Mouse (Mus musculus): ENCODE measurements around the gene C2cd4a.

The C2cd4a gene

DNA sequence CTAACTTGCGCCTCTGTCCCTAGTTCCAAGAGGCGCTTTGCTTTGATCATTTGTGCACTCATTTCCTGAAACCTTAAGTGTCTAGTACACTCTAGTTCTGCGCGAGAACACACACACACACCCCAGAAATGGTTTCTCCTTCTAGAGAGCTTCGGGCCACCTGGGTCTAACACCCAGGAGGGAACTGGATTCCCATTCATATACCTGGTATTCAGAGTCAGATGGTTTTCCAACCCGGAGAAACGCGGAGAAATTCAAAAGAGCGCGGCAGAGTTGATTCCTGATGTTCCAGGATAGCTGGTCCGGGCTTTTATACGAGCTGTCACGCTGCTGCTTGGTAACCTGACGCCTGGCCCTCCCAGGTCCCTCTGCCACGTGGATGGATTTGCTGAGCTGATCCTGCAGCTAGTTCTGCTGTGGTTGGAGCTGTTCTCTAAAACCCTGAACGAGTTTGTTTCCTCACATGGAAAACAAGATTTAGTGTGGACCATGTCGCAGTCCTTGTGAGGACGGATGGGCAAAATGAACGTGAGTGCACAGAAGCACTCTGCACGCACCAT, at the start of gene C2cd4a:
Gene C2cd4a (minus strand): TSS at position 285 of the 560 bp plus-strand sequence.
- peak; percentile 38 for DNase-seq (ENCODE audit: low spot score)

DNA sequence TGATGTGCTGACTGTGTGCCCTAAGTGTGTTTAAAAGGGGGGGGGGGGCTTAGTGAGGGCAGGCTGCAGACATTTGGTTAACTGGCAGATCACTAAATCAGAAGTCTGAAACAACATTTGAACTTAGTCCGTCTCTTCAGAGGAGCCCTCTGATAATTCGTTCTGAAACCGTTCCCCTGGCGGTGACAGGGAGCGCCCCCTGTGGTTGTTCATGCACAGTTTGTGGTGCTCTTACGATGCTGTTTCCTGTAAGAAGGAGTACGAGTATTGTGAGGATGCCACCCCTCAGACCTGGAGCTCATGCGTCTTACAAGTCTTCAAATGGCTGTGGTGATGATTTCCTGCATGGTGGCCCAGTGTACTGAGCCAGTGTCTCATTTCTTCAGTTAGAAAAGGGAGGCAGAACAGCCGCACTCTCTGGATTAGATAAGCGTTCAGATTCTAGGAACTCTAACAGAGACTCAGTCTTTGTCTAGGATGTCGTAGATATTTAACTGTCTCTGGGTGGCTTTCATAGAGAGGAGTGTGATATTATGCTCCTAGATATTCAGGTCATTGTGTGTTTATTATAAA, 46.2 kb upstream of the C2cd4a start:
- no peak for DNase-seq (ENCODE audit: low spot score)

GRCm38 (mm10) chr9:67877081-67877718, 45.1 kb upstream of the C2cd4a start:
- DNase-seq (ENCODE audit: low spot score), result no peak

GRCm38 (mm10) chr9:67875337-67875736, 43.2 kb upstream of the C2cd4a start:
- DNase-seq (ENCODE audit: low spot score), result peak; percentile 54

GRCm38 (mm10) chr9:67874522-67875222, 42.5 kb upstream of the C2cd4a start:
- no peak for DNase-seq (ENCODE audit: low spot score)

DNA sequence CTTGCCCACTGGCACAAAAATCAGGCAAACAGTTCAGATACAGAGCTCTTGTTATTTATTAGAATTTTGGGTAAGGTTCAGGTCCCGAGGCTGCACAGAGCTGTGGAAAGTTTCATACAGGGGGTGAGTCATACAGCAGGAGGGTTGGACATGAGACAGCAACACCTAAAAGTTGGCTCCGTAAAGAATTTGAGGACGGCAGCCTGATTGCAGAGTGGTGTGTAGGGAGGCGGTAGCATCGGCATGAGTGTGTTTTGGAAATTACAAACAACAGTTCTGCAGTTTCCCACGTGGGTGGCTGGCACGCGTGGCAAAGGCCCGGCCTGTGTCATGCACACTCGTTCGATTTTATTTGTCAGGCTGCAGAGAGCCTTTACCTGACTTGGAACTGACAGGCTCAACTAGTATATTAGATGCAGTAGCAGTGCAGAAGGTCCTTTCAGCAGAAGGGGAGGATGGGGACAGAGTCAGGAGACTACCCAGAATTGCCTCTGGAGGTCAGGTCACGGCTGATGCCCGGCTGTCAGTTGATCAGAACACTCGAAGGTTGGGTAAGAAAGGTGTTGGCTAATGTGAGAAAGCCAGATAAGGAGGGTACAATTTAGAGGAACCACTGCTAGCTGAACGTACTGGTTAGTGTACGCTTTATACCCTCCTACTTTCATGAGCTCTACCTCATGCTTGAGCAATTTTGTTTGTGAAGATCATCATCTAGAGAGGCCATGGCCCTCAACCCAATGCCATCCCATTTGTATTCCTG, 37.7 kb upstream of the C2cd4a start:
- DNase-seq (ENCODE audit: low spot score), result no peak

GRCm38 (mm10) chr9:67867411-67867810, 35.3 kb upstream of the C2cd4a start:
- DNase-seq (ENCODE audit: low spot score), result no peak

DNA sequence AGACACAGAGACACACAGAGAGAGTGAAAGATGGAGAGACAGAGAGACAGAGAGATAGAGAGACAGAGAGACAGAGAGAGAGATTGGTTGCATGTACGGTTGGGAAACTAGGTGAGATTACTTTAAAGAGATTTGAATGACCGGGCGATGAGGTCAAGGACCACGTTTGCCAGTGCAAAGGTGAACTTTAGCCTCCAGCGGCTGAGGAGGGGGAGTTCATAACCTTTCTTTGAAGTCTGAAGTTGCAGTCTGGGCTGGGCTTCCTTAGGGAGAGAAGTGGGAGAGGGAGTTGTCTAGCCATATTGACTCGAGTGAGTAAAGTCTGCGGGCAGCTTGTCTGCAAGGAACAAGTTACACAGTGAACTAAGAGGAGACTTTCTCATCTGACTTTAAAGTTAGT, 33.3 kb upstream of the C2cd4a start:
- no peak for DNase-seq (ENCODE audit: low spot score)

- no peak for DNase-seq (ENCODE audit: low spot score)
Observed at GRCm38 (mm10) chr9:67864011-67864410, 31.9 kb upstream of the C2cd4a start.

DNA sequence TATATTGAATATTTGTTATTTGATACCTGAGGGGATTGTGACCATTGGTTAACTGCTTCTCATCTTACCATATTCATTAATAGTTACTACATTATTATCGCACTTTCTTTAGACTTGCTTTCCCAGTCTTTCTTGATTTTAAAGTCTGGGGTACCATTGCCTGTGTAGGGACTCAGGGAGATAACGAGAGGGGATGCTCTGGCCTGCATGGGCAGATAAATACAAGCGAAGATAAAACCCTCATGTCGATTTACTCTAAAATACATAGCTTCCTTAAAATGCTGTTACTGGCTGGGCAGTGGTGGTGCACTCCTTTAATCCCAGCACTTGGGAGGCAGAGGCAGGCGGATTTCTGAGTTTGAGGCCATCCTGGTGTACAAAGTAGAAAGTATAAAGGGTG, 31.2 kb upstream of the C2cd4a start:
- DNase-seq (ENCODE audit: low spot score), result no peak

DNA sequence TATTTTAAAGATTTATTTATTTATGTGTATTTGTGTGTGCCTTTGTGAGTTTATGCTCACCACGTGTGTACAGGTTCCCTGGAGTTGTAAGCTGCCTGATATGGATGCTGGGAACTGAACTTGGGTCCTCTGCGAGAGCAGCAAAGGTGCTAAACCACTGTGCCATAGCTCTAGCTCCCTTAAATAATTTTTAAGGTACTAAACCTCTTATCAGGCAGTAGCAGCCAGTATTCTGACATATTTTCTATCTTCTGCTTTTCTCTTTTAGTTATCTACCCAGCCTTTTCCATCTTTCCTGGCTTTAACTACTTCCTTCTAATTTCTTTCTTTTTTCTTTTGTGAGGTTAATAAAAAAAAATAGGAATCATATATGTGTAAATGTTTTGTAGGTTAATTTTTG, 28.1 kb upstream of the C2cd4a start:
- no peak for DNase-seq (ENCODE audit: low spot score)

GRCm38 (mm10) chr9:67851150-67851549, 19.0 kb upstream of the C2cd4a start:
- DNase-seq (ENCODE audit: low spot score), result peak; percentile 37

GRCm38 (mm10) chr9:67849846-67850245, 17.7 kb upstream of the C2cd4a start:
- DNase-seq (ENCODE audit: low spot score), result no peak

DNA sequence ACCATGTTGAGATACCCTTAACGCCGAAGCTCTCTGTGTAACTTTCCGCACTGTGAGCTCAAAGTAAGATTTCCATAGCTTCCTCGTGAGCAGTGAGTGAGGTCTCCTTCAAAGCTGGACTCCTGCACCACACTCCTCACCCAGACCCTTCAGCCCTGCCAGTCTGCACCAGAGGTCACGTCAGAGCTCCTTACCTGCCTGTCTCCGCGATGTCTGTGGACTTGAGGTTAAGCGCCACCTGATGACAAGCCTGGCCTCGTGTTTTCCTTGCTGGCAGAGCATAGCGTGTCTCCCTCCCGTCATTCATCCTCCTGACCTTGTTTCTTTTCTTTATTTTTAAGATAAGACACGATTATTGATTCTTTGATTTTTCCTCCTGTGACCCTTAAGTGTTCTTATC, 17.3 kb upstream of the C2cd4a start:
- DNase-seq (ENCODE audit: low spot score), result no peak

DNA sequence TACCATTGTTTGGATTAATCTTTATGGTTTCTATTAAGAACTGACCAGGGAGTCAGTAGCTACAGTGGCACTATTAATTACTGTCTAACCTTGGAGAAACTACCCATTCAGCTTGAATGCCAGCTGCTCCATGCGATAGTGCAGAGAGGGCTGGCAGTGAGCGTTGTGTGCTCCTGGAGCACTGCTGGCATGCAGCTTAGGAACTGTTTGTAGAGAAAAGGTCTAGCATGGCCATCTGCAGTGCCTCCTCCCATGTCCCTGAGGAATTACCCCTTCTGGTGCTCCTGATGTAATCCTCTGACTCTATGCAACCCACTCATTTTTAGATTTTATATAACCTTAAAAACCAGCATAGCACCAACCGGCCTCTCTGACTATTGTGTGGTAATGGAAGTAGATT, 15.5 kb upstream of the C2cd4a start:
- DNase-seq (ENCODE audit: low spot score), result no peak

DNA sequence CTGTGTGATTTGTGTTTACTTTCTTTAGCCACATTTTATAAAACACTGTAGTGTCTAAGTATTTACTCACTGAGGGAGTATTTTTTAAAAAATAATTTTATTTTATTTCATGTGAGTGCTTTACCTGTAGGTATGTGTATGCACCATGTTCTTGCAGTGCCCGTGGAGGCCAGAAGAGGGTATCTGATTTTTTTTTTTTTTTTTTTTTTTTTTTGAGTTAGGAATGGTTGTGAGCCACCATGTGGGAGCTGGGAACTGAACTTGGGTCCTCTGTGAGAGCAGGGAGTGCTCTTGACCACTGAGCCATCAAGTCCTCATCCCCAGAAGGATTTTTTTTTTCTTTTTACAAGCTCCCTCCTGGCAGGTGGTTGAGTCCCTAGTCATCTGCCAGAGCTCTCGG, 14.0 kb upstream of the C2cd4a start:
- DNase-seq (ENCODE audit: low spot score), result no peak

- no peak for DNase-seq (ENCODE audit: low spot score)
Observed at GRCm38 (mm10) chr9:67845648-67846047, 13.5 kb upstream of the C2cd4a start.

DNA sequence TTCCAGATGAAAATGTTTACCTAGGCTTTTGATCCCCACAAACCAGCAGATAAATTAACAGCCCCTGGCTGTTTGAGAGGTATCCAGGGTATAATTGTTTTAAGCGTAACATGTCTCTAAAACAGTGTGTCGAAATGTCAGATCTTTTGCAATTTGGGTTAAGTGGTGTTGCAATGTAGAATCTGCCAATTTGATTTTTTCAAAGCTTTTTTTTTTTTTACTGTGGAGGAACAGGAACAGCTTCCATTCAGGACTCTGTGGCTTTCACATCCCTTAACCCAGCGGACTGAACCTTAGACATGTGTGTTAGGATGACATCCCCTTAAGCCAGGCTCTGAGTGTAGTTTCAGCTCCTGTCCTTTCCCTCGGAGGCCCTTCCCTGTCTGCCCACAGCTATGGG, 12.9 kb upstream of the C2cd4a start:
- DNase-seq (ENCODE audit: low spot score), result no peak

DNA sequence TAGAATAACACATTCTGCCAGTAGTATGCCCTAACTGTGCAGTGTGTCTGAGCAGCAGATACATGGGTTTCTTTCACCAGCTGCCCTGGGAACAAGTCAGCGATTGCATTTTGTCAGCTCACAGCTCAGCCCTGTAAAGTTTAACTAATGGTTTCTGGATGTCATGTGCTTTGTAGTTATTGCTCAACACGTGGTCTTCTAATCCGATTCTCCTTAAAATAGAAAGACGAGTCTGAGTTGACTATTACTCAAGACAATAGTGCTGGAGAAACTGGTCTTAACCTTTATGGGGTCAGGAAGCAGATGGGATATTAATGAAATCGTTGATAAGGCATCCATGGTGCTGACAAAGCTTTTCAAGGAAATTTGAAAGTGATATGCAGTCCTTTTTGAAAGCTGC, 10.7 kb upstream of the C2cd4a start:
- no peak for DNase-seq (ENCODE audit: low spot score)

GRCm38 (mm10) chr9:67839981-67840859, 8.1 kb upstream of the C2cd4a start, which contains the start of gene Vps13c:
Gene Vps13c (plus strand): TSS chr9:67840396.
- DNase-seq (ENCODE audit: low spot score), result peak; percentile 85

DNA sequence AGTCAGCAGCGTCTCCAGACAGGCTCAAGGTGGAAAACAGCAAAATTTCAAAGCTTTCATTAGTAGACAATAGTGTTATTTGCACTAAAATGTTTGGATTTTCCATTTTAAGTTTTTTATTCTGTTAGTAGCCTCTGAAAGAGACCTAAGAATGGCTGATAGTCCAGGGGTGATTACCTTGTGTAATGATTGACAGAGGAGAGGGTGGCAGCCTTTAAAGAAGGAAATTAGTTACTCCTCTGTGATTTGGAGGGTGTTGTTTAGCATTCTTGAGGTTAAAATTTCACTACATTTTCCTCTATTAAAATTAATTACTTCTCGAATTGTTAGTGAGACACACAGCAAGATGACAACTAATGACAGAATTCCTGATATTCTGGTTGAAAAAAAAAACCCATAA, 5.2 kb upstream of the C2cd4a start:
- no peak for DNase-seq (ENCODE audit: low spot score)

Data from retina, embryonic 14.5 days (tissue).